Mouse (Mus musculus) kidney, adult 11 months (tissue): Measurements from ENCODE around the gene Atp5d.

Source experiments
- DNase-seq: peaks from one replicate; pipeline ENCODE4 v3.0.0; 2022

The Atp5d gene

GRCm38 (mm10) chr10:80141786-80142529 is 3.5 kb downstream of the Atp5d start:
- DNase-seq = peak; percentile 97

- peak; percentile 81 for DNase-seq
Measured at GRCm38 (mm10) chr10:80142530-80142925, 4.1 kb downstream of the Atp5d start.

DNA sequence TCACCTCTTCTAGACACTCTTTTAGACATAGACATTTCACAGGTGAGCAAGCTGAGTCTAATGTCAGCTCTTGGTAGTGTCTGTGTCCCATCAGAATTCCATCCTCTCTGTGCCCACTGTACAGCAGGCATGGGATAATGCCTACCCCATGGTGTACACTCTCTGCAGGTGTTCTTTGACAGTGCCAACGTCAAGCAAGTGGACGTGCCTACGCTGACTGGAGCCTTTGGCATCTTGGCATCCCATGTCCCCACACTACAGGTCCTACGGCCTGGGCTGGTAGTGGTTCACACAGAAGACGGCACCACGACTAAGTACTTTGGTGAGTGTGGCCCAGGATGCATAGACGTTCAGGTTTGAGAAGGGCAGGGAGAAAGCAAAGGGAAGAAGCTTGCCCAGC is 5.2 kb downstream of the Atp5d start:
- no peak for DNase-seq

DNA sequence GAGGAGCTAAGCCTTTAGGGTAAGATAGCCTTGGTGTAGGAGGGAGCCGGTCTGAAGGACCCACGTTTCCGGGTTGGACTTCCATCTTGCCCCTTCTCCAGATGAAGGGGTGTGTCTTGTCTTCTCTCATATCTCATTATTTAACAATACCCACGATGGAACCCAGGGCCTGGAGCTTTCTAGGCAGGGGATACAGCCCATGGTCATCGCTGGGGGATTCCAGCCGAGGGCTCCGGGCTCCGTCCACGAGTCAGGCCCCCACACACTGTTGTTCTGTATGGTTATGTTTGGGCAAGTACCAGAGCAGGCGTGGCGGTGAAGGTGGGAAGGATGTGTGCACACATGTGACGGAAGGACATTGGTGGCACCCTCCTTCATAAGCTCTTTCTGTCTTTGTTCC is 5.7 kb downstream of the Atp5d start:
- DNase-seq = no peak

DNA sequence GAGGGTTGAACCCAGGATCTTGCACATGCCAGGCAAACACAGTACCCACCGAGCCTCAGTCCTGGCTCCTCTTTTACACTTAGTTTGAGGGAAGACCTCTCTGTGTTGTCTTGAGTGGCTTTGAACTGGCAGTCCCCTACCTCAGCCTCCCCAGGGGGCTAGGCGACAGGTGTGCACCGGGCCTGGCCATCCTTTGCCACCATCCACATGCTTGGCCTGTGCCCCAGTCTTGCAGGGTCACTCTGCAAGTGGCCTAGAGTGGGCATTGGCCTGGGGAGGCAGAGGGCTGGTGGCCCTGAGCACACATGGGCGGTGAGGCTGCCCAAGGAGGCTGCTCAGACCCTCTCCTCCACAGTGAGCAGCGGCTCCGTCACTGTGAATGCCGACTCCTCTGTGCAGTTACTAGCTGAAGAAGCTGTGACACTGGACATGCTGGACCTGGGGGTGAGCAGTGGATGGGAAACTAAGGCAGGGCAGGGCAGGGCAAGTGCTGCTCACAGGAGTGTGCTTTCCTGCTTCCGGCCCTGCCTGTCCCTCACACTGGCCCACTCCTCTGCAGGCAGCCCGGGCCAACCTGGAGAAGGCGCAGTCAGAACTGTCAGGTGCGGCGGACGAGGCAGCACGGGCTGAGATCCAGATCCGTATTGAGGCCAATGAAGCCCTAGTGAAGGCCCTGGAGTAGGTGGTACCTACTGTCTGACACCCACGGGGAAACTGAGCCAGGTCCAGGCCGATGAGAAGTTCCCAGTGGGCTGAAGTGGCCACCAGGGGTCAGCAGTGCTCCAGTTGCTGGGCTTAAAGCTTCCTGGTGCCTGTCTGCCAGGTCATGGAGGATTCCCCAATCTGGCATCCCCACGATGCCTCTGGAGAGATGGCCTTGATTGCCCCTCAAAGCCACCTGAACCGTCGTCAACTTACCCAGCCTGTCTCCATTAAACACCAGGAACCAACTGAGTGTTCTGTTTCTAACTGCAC is 6.7 kb downstream of the Atp5d start:
- peak; percentile 70 for DNase-seq

DNA sequence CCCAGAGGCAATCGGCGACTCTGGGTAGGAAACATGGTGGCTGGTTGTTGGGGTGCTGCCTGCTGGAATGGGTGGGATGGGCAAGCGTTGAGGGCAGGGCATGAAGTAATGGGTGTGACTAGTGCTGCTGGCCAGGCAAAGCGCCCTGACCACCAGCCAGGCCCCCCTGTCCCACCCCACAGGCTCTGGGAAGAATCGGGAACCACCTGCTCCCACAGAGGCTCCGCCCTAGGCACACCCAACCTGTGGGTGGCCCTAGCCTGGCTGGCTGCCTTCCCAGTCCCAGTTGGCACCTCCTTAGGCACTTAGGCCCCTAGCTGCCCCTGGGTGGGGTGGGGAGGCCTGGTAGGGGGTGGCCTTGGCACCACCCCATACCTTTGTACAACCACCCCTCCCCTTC is 7.5 kb downstream of the Atp5d start:
- DNase-seq = peak; percentile 84

DNA sequence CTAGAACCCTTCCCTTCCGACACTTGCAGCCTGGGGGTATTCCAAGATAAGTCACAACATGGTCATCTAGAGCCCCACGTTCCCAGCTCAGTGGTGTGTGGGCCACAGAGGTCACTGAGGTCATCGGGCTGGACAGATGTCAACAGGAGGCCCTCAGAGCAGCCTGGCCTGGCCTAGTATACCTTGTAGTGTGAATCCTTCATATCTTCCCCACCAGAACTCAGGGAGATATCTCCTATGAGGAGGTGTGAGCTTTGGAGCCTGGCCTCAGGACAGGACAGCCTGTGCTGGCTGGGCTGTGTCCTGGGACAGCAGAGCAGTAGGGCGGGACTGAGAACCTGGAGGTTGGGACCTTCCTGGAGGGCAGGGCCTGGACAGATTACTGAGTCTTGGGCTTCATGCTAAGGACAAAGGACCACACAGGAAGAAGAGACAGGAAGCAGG is 8.2 kb downstream of the Atp5d start:
- DNase-seq = peak; percentile 74

- DNase-seq = peak; percentile 62
Measured at GRCm38 (mm10) chr10:80147146-80147718, 8.8 kb downstream of the Atp5d start.

DNA sequence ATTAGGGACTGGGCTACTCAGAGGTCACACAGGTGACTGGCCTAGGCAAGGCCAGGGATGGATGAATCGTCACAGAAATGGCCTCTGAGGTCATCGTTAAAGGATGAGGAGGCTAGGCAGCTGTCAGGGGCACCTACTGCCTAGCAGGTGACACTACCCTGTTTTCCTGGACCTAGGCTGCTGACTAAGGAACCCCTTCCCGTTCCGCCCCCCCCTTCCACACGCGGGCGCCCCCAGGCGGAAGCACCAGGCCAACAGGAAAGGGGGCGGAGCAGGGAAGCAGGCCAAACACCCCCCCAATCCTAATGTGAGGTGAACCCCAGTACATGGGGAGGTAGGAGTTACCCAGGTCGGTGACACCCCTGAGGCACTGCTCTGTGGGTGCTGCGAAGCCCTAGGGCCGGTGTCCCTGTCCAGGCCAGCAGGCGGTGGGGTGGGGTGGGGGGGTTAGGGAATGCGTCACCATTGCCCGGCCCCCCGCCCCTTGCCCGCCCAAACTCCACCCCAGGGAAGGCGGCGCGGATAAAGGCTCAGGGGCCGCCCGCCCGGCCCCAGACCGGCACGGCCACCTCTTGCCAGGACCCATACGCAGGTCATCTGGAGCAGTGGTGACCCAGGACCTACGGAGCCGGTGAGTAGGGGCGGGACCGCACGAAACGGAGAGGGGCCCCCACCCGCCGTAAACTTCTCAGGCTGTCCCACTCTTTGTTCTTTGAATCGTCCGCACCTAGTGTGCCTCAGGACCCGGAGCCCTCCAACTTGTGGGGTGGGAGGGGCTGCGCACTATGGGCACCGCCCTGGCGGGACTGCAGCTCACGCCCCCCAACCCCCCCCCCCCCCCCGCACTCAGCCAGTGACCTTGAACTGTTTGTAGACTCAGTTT is 9.5 kb downstream of the Atp5d start, which contains the start of gene Midn:
TSS of gene Midn (plus strand) at position 554 of the 883 bp plus-strand sequence.
- peak; percentile 89 for DNase-seq

GRCm38 (mm10) chr10:80148610-80149290 is 10.3 kb downstream of the Atp5d start:
- peak; percentile 96 for DNase-seq

DNA sequence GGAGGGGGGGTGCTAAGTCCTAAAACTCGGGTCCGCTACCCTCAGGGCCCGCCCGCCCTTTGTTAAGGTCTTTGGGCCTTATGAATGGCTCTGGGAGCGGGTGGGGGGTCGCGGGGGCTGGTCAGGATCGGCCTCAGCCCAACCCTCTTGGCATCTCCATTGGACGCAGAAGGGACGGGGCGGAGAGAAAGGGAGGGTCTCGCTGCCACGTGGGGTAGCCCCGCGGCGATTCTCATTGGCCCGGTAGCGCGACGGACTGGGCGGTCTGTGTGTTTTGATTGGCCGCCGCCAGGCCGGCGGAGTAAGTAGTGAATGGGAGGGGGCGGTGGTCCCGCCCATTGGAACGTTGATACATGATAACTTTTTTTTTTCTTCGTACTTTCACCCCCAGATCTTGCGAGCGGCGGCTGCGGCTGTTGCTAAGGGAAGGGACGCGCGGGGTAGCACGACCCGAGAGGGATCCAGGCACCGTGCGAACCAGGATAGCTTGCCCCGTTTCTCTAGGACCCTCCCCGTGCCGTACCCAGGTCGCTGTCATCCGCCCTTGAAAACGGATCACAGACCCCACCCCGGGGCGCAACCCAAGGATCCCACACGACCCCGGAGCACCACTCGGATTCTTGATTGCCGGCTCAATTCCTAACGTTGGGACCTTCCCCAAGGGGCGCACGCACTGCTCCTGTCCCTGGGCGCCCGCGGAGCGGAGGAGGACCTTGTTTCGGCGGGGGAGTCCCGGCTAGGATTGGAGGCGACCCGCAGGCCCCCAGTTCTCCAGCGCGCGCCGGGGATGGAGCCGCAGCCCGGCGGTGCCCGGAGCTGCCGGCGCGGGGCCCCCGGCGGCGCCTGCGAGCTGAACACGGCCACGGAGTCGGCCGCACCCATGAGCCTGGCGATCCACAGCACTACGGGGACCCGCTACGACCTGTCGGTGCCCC is 11.1 kb downstream of the Atp5d start:
- DNase-seq = peak; percentile 99

GRCm38 (mm10) chr10:80150226-80151210 is 12.1 kb downstream of the Atp5d start:
- peak; percentile 61 for DNase-seq

DNA sequence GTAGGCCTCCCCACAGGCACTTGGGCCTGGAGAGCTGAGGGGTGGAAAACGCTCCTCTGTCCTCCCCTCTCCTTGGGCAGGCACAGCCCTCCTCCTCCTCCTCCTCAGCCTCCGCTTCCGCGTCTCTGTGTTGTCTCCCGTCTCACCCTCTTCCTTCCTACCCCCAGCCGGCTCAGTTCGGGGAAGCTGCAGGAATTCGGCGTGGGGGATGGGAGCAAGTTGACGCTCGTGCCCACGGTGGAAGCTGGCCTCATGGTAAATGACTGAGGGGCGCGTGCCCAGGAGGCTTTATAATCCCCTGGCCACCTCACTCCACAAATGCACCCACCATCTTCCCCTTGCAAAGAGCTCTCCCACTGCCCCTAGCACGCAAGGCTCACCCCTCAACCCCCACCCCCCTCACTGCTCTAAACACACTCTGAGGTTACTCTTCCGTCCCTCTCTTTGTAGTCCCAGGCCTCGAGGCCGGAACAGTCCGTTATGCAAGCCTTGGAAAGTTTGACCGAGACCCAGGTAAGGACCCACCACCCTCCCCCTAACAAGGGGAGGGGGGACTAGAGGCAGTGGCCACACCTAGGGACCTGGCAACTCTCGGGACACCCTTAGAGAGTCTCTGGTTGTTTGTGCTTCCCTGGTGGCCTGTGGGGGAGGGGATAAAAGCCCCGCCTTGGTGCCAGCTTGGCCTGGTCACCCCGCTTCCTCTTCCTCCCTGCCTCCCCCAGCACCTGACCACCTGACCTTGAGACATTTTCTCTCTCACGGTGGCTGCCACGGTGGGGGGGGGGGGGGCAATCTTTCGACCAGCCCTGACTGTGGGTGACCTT is 13.0 kb downstream of the Atp5d start:
- peak; percentile 91 for DNase-seq

DNA sequence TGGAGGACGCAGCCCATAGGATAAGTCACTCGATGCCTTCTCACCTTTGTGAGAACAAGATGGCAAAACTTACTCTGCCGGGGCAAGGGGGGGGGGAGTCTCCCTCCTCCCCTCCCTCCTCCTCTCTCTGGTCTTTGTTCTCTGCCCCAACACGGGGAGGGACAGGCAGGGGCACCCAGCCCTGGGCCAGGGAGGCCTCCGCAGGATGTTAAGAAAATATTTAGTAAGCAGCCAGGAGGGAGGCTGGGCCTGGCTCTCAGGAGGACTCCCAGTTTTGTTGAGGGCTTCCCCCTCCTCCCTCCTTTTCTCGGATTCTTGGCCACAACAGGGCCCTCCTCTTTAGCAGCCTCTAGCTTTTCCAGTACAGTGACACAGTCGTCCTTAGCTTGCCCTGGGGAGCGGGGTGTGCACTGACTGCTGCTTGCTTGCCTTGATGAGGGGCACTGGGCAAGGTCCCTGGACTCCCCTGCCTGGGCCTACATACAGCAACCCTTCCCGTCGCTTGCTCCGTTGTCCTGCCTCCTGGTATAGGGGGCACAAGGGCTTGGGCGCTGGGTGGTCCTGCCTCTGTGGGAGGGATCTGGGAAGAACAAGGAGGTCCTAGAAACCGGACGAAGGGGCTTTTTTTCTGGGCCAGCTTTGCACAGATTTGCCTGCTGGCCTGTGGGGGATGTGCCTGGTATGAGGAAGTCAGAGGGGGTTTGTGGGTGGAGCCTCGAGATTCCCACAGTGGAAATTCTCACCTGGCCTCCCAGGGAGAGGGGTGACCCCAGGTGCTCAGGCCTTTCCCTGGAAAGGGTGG is 13.8 kb downstream of the Atp5d start:
- DNase-seq = peak; percentile 87

DNA sequence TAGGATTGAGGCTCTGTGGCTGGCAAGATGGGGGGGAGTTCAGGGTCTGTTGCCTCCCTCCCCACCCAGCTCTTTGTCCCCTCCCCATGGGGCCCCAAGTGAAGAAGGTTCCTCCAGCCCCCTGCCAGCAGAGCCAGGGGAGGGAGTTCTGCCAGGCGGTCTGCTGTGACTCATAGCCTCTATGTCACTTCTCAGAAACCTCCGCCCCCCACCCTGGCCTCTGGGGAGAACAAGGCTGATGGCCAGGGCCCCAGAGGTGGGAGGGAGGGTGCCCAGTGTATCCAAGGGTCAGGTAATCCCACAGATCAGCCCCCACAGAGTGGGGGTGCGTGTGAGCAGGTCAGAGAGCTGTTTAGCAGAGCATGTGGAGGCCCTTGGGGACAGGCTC is 14.4 kb downstream of the Atp5d start:
- DNase-seq = peak; percentile 90

DNA sequence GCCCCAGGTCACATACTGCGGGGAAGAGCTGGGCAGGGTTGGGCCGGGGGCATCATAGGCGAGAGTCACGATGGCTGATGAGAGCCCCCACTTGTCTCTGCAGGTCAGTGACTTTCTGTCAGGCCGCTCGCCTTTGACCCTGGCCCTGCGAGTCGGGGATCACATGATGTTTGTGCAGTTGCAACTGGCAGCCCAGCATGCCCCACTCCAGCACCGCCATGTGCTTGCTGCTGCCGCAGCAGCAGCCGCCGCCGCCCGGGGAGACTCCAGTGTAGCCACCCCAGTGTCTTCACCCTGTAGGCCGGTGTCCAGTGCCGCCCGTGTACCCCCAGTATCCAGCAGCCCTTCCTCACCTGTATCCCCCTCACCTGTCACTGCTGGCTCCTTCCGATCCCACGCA is 15.3 kb downstream of the Atp5d start:
- DNase-seq = peak; percentile 71

- DNase-seq = no peak
Measured at GRCm38 (mm10) chr10:80154384-80154783, 16.0 kb downstream of the Atp5d start.
